Mouse (Mus musculus): ENCODE results near the gene Plscr2. TPM values are rescaled to one million over a fixed set of nuclear protein-coding genes. Genes with fewer than 3 reads are reported as not detected.
"Not testable (repeated sequence)": the region's sequence is repeated elsewhere in the genome, so short reads cannot be mapped to it uniquely, and the experiment has no call there.

The Plscr2 gene
- polyA plus RNA-seq, 1 experiment from 2014 or later, result 8.5 TPM

- H3K36me3 ChIP-seq, result no peaks in the 10 kb centered on the region
- WGBS, result 48% methylated on average over 3 of the region's 3 CpGs
- H3K9ac ChIP-seq, result no peak overlapping the region
- no peak overlapping the region for H3K27ac ChIP-seq (replicated peaks)
- no peaks in the 10 kb centered on the region for H3K4me1 ChIP-seq
- no peak for ATAC-seq (ENCODE audit: extremely low read depth, insufficient number of reproducible peaks, low FRiP score, low TSS enrichment)
- no peak overlapping the region for H3K4me2 ChIP-seq
- no peaks in the 10 kb centered on the region for H3K27me3 ChIP-seq (replicated peaks)
- no peak overlapping the region for H3K4me3 ChIP-seq
- H3K9me3 ChIP-seq, result no peaks in the 10 kb centered on the region
Measured at GRCm38 (mm10) chr9:92316791-92317190, 41.4 kb downstream of the Plscr2 start.

- H3K36me3 ChIP-seq; H3K27me3 ChIP-seq (replicated peaks); H3K9me3 ChIP-seq; H3K9ac ChIP-seq; H3K27ac ChIP-seq (replicated peaks); H3K4me3 ChIP-seq; ATAC-seq (ENCODE audit: extremely low read depth, insufficient number of reproducible peaks, low FRiP score, low TSS enrichment); H3K4me1 ChIP-seq; H3K4me2 ChIP-seq: not testable (repeated sequence)
- WGBS, result 56% methylated on average over 9 of the region's 9 CpGs
Measured at GRCm38 (mm10) chr9:92325936-92326335, 50.5 kb downstream of the Plscr2 start.

DNA sequence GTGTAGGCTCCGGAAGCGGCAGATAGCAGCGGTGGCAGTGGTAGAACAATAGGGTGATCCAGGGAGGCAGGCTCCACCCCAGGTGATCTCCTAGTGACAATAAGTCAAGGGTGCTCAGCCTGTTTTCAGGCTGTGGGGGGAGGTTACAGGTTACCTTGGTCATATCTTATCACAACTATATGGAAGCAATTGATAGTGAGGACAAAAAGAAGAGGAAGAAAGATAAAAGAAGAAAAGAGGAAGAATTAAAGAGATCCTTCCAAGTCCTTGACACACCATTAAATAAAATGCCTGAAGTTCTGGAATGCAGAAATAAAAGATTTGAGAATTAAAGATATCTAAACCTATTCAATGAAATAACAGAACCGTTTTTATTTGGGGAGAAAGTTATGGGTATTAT is 51.4 kb downstream of the Plscr2 start:
- WGBS, result 74% methylated on average over 4 of the region's 4 CpGs

DNA sequence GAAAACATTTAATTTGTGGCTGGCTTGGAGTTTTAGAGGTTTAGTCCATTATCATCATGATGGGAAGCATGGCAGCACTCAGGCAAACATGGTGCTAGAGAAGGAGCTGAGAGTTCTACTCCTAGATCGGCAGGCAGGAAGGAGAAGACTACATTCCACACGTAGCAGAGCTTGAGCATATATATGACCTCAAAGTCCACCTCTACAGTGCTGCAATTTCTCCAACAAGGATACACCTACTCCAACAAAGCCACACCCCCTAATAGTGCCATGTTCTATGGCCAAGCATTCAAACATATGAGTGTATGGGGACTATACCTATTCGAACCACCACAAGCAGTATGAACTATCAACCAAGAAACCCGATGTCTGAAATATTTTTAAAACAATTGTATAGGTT is 56.0 kb downstream of the Plscr2 start:
- no peak for ATAC-seq (ENCODE audit: extremely low read depth, insufficient number of reproducible peaks, low FRiP score, low TSS enrichment)
- Histone ChIP-seq H3K9ac (no peak overlapping the region), H3K27ac (replicated peaks) (no peak overlapping the region), H3K27me3 (replicated peaks) (no peaks in the 10 kb centered on the region), H3K36me3 (no peaks in the 10 kb centered on the region), H3K9me3 (no peaks in the 10 kb centered on the region), H3K4me2 (no peak overlapping the region), H3K4me3 (no peak overlapping the region), H3K4me1 (no peaks in the 10 kb centered on the region)
- 82% methylated on average over 4 of the region's 4 CpGs for WGBS

More for the DNA sequence above, 51.4 kb downstream of the Plscr2 start:
- H3K27me3 ChIP-seq (replicated peaks), result no peaks in the 10 kb centered on the region
- H3K4me1 ChIP-seq, result no peaks in the 10 kb centered on the region
- no peaks in the 10 kb centered on the region for H3K36me3 ChIP-seq
- H3K4me3 ChIP-seq, result no peak overlapping the region
- no peaks in the 10 kb centered on the region for H3K9me3 ChIP-seq
- no peak for ATAC-seq (ENCODE audit: extremely low read depth, insufficient number of reproducible peaks, low FRiP score, low TSS enrichment)
- no peak overlapping the region for H3K9ac ChIP-seq
- H3K27ac ChIP-seq (replicated peaks), result no peak overlapping the region
- no peak overlapping the region for H3K4me2 ChIP-seq

GRCm38 (mm10) chr9:92334845-92335244 is 59.4 kb downstream of the Plscr2 start:
- Histone ChIP-seq H3K27ac (replicated peaks) (no peak overlapping the region), H3K9me3 (no peaks in the 10 kb centered on the region), H3K4me3 (no peak overlapping the region), H3K36me3 (no peaks in the 10 kb centered on the region), H3K4me2 (no peak overlapping the region), H3K9ac (no peak overlapping the region), H3K27me3 (replicated peaks) (no peaks in the 10 kb centered on the region), H3K4me1 (no peaks in the 10 kb centered on the region)
- no peak for ATAC-seq (ENCODE audit: extremely low read depth, insufficient number of reproducible peaks, low FRiP score, low TSS enrichment)
- WGBS, result 82% methylated on average over 10 of the region's 10 CpGs

DNA sequence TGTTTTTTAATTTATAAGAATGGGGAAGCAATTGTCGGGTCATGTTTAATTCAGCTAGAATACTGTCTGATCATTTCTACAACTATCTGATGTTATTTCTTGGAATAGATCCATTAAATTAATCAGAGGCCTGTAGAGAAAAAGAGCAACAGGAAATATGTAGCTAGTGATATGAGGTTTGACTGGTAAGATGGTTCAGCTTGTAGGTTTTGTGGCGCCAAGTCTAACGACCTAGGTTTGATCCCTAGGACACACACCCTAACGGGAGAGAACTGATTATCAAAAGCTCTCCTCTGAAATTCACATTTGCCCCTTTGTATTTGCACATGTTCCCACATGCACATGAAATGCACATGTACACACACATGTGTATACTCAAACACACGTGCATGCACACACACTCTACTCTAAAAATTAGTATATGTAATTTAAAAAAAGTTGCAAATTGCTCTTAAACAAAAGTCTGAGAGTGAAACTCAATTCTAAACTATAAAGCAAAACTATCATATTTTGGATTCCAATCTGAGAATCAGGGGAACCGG is 59.9 kb downstream of the Plscr2 start:
- no peak for ATAC-seq (ENCODE audit: extremely low read depth, insufficient number of reproducible peaks, low FRiP score, low TSS enrichment)
- Histone ChIP-seq H3K4me3 (no peak overlapping the region), H3K4me2 (no peak overlapping the region), H3K4me1 (no peaks in the 10 kb centered on the region), H3K9ac (no peak overlapping the region), H3K27ac (replicated peaks) (no peak overlapping the region), H3K27me3 (replicated peaks) (no peaks in the 10 kb centered on the region), H3K9me3 (no peaks in the 10 kb centered on the region), H3K36me3 (no peaks in the 10 kb centered on the region)
- WGBS, result 71% methylated on average over 6 of the region's 6 CpGs

- Histone ChIP-seq H3K4me2 (no peak overlapping the region), H3K27ac (replicated peaks) (no peak overlapping the region), H3K4me3 (no peak overlapping the region), H3K4me1 (no peaks in the 10 kb centered on the region), H3K36me3 (no peaks in the 10 kb centered on the region), H3K9me3 (no peaks in the 10 kb centered on the region), H3K9ac (no peak overlapping the region), H3K27me3 (replicated peaks) (no peaks in the 10 kb centered on the region)
- no peak for ATAC-seq (ENCODE audit: extremely low read depth, insufficient number of reproducible peaks, low FRiP score, low TSS enrichment)
- WGBS, result 79% methylated on average over 1 of the region's 1 CpGs
Measured at GRCm38 (mm10) chr9:92337063-92337462, 61.7 kb downstream of the Plscr2 start.

DNA sequence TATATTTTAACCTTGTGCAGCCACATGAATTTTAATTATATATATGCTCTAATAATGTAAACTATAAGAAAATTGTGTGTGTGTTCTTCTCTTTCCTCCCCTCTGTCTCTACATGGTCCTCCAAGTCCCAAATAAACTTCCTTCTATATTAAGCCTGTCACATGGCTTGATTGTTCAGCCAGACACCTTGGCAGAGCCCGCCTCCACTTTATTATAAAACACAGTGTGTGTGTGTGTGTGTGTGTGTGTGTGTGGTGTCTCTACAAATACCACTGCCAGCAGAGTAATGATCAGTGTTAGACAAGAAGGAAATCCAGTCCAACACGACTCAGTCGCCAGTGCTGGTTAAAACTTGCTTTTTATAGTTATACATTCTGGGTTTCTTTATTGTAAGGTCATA is 62.3 kb downstream of the Plscr2 start:
- H3K4me3 ChIP-seq, result no peak overlapping the region
- H3K4me1 ChIP-seq, result no peaks in the 10 kb centered on the region
- H3K9me3 ChIP-seq, result no peaks in the 10 kb centered on the region
- no peak for ATAC-seq (ENCODE audit: extremely low read depth, insufficient number of reproducible peaks, low FRiP score, low TSS enrichment)
- H3K27ac ChIP-seq (replicated peaks), result no peak overlapping the region
- no peak overlapping the region for H3K4me2 ChIP-seq
- no peaks in the 10 kb centered on the region for H3K27me3 ChIP-seq (replicated peaks)
- WGBS, result 70% methylated on average over 3 of the region's 3 CpGs
- H3K36me3 ChIP-seq, result no peaks in the 10 kb centered on the region
- H3K9ac ChIP-seq, result no peak overlapping the region

GRCm38 (mm10) chr9:92338954-92339353 is 63.6 kb downstream of the Plscr2 start:
- Histone ChIP-seq H3K9me3 (no peaks in the 10 kb centered on the region), H3K4me1 (no peaks in the 10 kb centered on the region), H3K9ac (no peak overlapping the region), H3K4me2 (no peak overlapping the region), H3K27me3 (replicated peaks) (no peaks in the 10 kb centered on the region), H3K27ac (replicated peaks) (no peak overlapping the region), H3K36me3 (no peaks in the 10 kb centered on the region), H3K4me3 (no peak overlapping the region)
- WGBS, result 43% methylated on average over 1 of the region's 1 CpGs
- no peak for ATAC-seq (ENCODE audit: extremely low read depth, insufficient number of reproducible peaks, low FRiP score, low TSS enrichment)

Small RNA genes lying within 50 kb of the gene (microRNA-seq; reads per million reads assigned to microRNA genes)
- not detected for gene Mir6386

Other genes with a start within 250 kb of the Plscr2 start
- not detected in 2 replicates for gene Plscr5, start 82.7 kb upstream of the Plscr2 start, polyA plus RNA-seq (2015; fragmentation: Nextera tagmentation; extraction: Ambion mirVana)
- 31.7 and 32.3 TPM in 2 replicates for gene Plscr1, start 25.9 kb upstream of the Plscr2 start, polyA plus RNA-seq (2015; fragmentation: Nextera tagmentation; extraction: Ambion mirVana)
- gene 1700057G04Rik, start 33.8 kb downstream of the Plscr2 start, polyA plus RNA-seq (2015; fragmentation: Nextera tagmentation; extraction: Ambion mirVana), result not detected in 2 replicates
- gene Plscr4, start 181.8 kb downstream of the Plscr2 start, polyA plus RNA-seq (2015; fragmentation: Nextera tagmentation; extraction: Ambion mirVana), result 3.9 and 4.7 TPM in 2 replicates

Data from heart, embryonic 13.5 days (tissue).